Mouse (Mus musculus): ENCODE results near the gene Gabarap. TPM values are rescaled to one million over a fixed set of nuclear protein-coding genes. Genes with fewer than 3 reads are reported as not detected.

The Gabarap gene
- total and polyA plus RNA-seq, 2 experiments from 2014 or later, result 209 to 548 TPM

- Histone ChIP-seq H3K27me3 (ENCODE audit: insufficient read depth, low read length) (no peaks in the 10 kb centered on the region), H3K9me3 (ENCODE audit: low read length) (no peaks in the 10 kb centered on the region), H3K9ac (replicated peaks; ENCODE audit: low read length) (peak overlapping the region; percentile 28), H3K4me2 (ENCODE audit: low read depth, low read length) (peak overlapping the region; percentile 60), H3K4me3 (ENCODE audit: low read length) (peak overlapping the region; percentile 26), H3K36me3 (ENCODE audit: insufficient read depth, low read length) (peaks cover 8% of the 10 kb centered on the region), H3K4me1 (ENCODE audit: insufficient read depth, low read length) (peaks cover 49% of the 10 kb centered on the region), H3K27ac (peak overlapping the region; percentile 89)
- DNase-seq (ENCODE audit: low spot score) (peak; percentile 69), ATAC-seq (peak; percentile 8; the same call in 1 of the 2 replicates)
- no peak for TF ChIP-seq CTCF (IDR thresholded peaks at IDR 0.05; ENCODE audit: low read depth)
- WGBS, result 1% methylated on average over 19 of the region's 19 CpGs
Measured at GRCm38 (mm10) chr11:70026689-70027088, 35.7 kb downstream of the Gabarap start.

- peaks cover 14% of the 10 kb centered on the region for H3K36me3 ChIP-seq (ENCODE audit: insufficient read depth, low read length)
- DNase-seq (ENCODE audit: low spot score) (peak; percentile 20), ATAC-seq (no peak)
- peak overlapping the region; percentile 35; the same call in 1 of the 2 replicates for H3K9ac ChIP-seq (replicated peaks; ENCODE audit: low read length)
- H3K27me3 ChIP-seq (ENCODE audit: insufficient read depth, low read length), result no peaks in the 10 kb centered on the region
- no peak for TF ChIP-seq CTCF (IDR thresholded peaks at IDR 0.05; ENCODE audit: low read depth)
- H3K4me2 ChIP-seq (ENCODE audit: low read depth, low read length), result peak overlapping the region; percentile 60
- H3K27ac ChIP-seq, result peak overlapping the region; percentile 89
- 38% methylated on average over 9 of the region's 9 CpGs for WGBS
- H3K4me3 ChIP-seq (ENCODE audit: low read length), result no peak overlapping the region
- H3K4me1 ChIP-seq (ENCODE audit: insufficient read depth, low read length), result peaks cover 45% of the 10 kb centered on the region
- no peaks in the 10 kb centered on the region for H3K9me3 ChIP-seq (ENCODE audit: low read length)
Measured at GRCm38 (mm10) chr11:70027397-70027796, 36.5 kb downstream of the Gabarap start.

GRCm38 (mm10) chr11:70028401-70029129 is 37.6 kb downstream of the Gabarap start:
- H3K4me1 ChIP-seq (ENCODE audit: insufficient read depth, low read length), result peaks cover 37% of the 10 kb centered on the region

GRCm38 (mm10) chr11:70029130-70029801 is 38.3 kb downstream of the Gabarap start:
- Histone ChIP-seq H3K27me3 (ENCODE audit: insufficient read depth, low read length) (no peaks in the 10 kb centered on the region), H3K36me3 (ENCODE audit: insufficient read depth, low read length) (peaks cover 22% of the 10 kb centered on the region), H3K4me2 (ENCODE audit: low read depth, low read length) (peak overlapping the region; percentile 60), H3K27ac (peak overlapping the region; percentile 89), H3K4me1 (ENCODE audit: insufficient read depth, low read length) (peaks cover 36% of the 10 kb centered on the region), H3K4me3 (ENCODE audit: low read length) (peak overlapping the region; percentile 27), H3K9me3 (ENCODE audit: low read length) (no peaks in the 10 kb centered on the region), H3K9ac (replicated peaks; ENCODE audit: low read length) (peak overlapping the region; percentile 43)
- DNase-seq (ENCODE audit: low spot score), result peak; percentile 98
- WGBS, result 2% methylated on average over 20 of the region's 20 CpGs
- no peak for TF ChIP-seq CTCF (IDR thresholded peaks at IDR 0.05; ENCODE audit: low read depth)
- ATAC-seq, result peak; percentile 93

More at GRCm38 (mm10) chr11:70028401-70029129, 37.6 kb downstream of the Gabarap start:
- TF ChIP-seq CTCF (IDR thresholded peaks at IDR 0.05; ENCODE audit: low read depth), result no peak
- WGBS, result 14% methylated on average over 12 of the region's 12 CpGs
- no peaks in the 10 kb centered on the region for H3K27me3 ChIP-seq (ENCODE audit: insufficient read depth, low read length)
- peak overlapping the region; percentile 60 for H3K4me2 ChIP-seq (ENCODE audit: low read depth, low read length)
- H3K27ac ChIP-seq, result peak overlapping the region; percentile 89
- peaks cover 22% of the 10 kb centered on the region for H3K36me3 ChIP-seq (ENCODE audit: insufficient read depth, low read length)
- DNase-seq (ENCODE audit: low spot score) (no peak), ATAC-seq (peak; percentile 3; the same call in 1 of the 2 replicates)
- H3K4me3 ChIP-seq (ENCODE audit: low read length), result peak overlapping the region; percentile 27
- H3K9me3 ChIP-seq (ENCODE audit: low read length), result no peaks in the 10 kb centered on the region
- peak overlapping the region; percentile 43 for H3K9ac ChIP-seq (replicated peaks; ENCODE audit: low read length)

GRCm38 (mm10) chr11:70029829-70030550 is 39.0 kb downstream of the Gabarap start:
- Histone ChIP-seq H3K4me1 (ENCODE audit: insufficient read depth, low read length) (peaks cover 36% of the 10 kb centered on the region), H3K27me3 (ENCODE audit: insufficient read depth, low read length) (no peaks in the 10 kb centered on the region), H3K4me2 (ENCODE audit: low read depth, low read length) (peak overlapping the region; percentile 60), H3K27ac (peak overlapping the region; percentile 89), H3K9ac (replicated peaks; ENCODE audit: low read length) (peak overlapping the region; percentile 38), H3K36me3 (ENCODE audit: insufficient read depth, low read length) (peaks cover 26% of the 10 kb centered on the region), H3K4me3 (ENCODE audit: low read length) (peak overlapping the region; percentile 27), H3K9me3 (ENCODE audit: low read length) (no peaks in the 10 kb centered on the region)
- ATAC-seq (peak; percentile 38), DNase-seq (ENCODE audit: low spot score) (peak; percentile 47)
- WGBS, result 18% methylated on average over 11 of the region's 11 CpGs
- no peak for TF ChIP-seq CTCF (IDR thresholded peaks at IDR 0.05; ENCODE audit: low read depth)

- 91% methylated on average over 28 of the region's 28 CpGs for WGBS
- TF ChIP-seq CTCF (IDR thresholded peaks at IDR 0.05; ENCODE audit: low read depth), result no peak
- Histone ChIP-seq H3K9me3 (ENCODE audit: low read length) (no peaks in the 10 kb centered on the region), H3K4me1 (ENCODE audit: insufficient read depth, low read length) (peaks cover 36% of the 10 kb centered on the region), H3K27me3 (ENCODE audit: insufficient read depth, low read length) (no peaks in the 10 kb centered on the region), H3K4me2 (ENCODE audit: low read depth, low read length) (peak overlapping the region; percentile 60), H3K27ac (peak overlapping the region; percentile 89), H3K4me3 (ENCODE audit: low read length) (no peak overlapping the region), H3K9ac (replicated peaks; ENCODE audit: low read length) (peak overlapping the region; percentile 38; the same call in 1 of the 2 replicates), H3K36me3 (ENCODE audit: insufficient read depth, low read length) (peaks cover 26% of the 10 kb centered on the region)
- ATAC-seq, result no peak
- DNase-seq (ENCODE audit: low spot score), result no peak
Measured at GRCm38 (mm10) chr11:70030651-70031320, 39.8 kb downstream of the Gabarap start.

Measured in hindbrain, postnatal 0 days (tissue).